Mouse (Mus musculus) ovary, postnatal 36 days (tissue): ENCODE data around the gene Zbtb26.

Experiments used
- DNase-seq: peaks from one replicate; pipeline ENCODE4 v3.0.0; 2022; ENCODE audit warnings: low spot score, mixed read lengths

Zbtb26 gene

DNA sequence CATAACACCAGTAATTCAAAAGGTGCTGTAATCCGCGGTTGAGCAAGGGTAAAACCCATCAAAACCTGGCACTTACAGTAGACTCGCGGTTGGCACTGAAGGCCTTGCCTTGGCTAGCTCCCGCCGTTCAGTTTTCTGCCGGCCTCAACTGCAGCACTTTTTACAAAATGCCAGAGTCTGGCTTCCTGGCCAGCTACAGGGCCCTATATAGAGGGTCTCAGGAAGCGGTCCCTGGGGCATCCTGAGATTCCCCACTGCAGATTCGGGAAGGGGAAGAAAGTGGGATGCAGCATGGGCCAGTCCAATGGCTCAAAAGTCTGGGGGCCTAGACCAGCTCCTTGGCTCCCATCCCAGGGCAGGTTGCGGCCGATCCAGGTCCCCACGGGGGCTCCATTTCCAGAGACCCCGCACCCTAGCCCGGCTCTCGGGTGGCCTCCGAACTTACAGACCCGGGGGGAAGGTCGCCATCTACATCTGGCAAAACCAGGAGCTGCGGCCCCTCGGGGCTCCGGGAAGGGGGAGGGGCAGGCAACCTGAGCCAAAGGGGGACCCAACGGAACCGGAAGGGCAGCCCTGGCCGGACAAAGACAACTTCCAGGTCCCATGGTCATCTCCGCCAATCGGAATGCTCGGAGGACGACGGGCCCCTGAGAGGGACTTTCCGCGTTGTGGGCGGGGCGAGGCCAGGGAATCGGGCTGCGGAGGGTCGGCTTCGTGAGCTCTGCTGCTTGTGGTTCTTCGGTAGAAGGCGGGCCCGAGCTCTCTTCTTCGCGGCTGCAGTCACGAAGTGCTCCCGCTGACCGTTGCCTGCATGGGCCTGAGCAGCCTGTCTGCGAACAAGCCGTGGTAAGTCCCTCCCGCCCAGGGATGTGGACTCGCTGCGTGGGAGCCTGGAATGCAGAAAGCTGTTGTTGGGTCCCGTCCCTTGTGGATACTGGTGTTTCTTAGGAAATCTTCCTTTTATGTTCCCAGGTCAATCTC is at the start of gene Zbtb26, which contains the start of the genes Zbtb6 and Rabgap1:
TSS of gene Zbtb26 (minus strand) at position 525 of the 981 bp plus-strand sequence.
TSS of gene Zbtb6 (minus strand) at position 561 of the 981 bp plus-strand sequence.
TSS of gene Rabgap1 (plus strand) at position 669 of the 981 bp plus-strand sequence.
- DNase-seq, result peak; percentile 95

DNA sequence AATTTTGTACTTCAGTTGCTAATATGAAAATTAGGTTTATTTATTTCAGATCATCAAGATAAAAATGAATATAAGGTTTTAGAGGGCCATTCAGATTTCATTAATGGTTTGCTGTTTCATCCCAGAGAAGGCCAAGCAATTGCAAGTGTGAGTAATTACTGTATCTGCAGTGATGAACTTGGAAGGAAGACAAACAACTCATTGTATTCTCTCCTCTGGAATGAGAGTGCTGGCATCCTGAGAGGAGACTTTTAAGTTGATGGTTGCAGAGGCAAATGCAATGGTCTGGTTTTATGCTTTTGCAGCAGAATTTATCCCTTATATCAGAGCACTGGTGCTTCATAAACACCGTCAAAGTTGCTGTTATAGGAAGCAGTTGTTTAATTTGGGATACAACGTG is 46.0 kb upstream of the Zbtb26 start:
- DNase-seq, result no peak

DNA sequence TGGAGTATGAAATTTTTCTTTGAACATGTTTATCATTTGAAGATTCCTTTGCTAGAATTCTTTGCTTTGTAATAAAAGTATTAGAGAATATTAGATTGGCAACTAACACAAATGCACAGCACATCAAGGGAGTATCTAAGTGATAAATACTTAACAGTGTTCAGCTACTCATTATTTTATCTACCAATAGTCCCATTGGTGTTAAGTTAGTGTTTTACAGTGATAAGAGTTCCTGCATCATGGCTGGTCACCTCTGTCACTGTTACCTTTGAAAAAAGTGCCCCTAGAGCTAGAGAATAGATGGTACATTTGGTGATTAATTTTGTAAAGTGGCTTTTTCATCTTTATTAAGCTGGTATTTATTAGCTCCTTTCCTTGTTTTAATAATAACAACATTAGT is 43.5 kb upstream of the Zbtb26 start:
- DNase-seq, result no peak

DNA sequence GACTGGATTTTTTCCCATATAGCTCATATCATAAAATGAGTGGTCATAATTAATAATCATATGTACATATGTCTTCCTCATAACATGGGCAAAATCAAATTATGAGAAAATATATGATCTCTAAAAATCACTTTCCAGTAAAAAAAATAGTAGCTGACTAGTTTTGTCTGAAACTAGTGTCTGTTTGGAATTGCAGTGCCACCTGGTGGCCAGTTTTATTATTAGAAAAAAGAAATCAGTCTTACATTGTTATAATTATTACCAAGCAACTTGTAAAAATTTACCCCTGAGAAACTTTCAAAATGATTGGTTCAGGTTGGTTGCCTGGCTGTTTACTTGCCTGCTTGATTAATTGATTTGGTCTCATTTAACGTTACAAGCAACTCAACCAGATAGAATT is 42.4 kb upstream of the Zbtb26 start:
- DNase-seq, result no peak

DNA sequence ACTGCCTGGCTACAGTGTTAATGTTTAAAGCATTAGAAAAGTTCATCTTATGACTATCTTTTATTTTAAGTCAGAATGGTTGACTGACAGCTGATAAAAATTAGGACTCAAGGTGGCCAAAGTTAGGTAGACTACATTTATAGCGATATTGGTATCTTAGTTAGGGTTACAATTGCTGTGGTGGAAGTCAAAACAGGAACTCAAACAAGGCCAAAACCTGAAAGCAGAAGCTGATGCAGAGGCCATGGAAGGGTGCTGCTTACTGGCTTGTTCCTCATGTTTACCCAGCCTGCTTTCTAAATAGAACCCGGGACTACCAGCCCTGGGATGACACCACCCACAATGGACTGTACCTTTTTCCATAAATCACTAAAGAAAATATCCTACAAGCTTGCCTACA is 41.2 kb upstream of the Zbtb26 start:
- DNase-seq, result no peak

DNA sequence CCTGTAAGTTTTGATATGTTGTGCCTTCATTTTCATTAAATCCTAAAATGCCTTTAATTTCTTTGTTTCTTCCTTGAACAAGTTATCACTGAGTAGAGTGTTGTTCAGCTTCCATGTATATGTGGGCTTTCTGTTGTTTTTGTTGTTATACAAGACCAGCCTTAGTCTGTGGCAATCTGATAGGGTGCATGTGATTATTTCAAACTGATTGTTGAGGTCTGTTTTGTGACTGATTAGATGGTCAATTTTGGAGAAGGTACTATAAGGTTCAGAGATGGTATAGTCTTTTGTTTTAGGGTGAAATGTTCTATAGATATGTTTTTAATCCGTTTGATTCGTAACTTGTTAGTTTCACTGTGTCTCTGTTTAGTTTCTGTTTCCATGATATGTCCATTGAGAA is 37.1 kb upstream of the Zbtb26 start:
- DNase-seq, result no peak

DNA sequence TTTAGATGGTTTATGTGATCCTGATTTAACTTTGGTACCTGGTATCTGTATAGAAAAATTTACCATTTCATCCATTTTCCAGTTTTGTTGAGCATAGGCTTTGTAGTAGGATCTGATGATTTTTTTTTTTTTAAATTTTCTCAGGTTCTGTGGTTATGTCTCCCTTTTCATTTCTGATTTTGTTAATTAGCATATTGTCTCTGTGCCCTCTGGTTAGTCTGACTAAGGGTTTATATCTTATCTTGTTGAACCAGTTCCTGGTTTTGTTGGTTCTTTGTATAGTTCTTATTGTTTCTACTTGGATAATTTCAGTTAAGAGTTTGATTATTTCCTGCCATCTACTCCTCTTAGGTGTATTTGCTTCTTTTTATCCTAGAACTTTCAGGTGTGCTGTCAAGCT is 36.6 kb upstream of the Zbtb26 start:
- DNase-seq, result no peak

DNA sequence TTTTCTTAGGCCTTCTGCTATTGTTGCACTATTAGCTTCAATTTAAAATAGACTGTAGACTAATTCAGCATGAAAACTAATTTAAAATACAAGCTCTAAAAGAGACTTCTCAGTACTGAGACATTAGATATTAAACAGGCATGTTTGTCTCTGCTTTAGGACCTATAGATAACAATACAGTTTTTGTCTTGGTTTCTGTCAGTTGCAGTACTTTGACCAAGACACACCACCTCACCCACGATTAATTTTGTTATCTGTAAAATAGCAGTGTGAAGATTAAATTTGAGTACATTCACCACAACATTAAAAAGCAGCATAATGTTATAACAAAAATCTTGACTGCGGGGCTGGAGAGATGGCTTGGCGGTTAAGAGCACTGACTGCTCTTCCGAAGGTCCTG is 23.3 kb upstream of the Zbtb26 start:
- no peak for DNase-seq

DNA sequence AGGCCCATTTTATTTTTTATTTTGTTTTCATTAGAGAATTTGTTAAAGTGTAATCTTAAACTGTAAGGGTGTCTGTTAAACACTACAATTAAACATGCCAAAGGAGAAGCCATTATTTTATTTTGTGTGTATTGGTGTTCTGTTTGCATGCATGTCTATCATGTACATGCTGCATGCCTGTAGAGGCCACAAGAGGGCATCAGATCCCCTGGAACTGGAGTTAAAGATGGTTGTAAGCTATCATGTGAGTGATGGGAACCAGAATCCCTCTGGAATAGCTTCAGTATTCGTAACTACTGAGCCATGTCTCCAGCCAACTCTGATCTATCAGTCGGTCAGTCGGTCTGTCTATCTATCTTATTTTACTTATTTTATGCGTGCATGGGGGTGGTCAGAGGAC is 17.8 kb upstream of the Zbtb26 start:
- no peak for DNase-seq

DNA sequence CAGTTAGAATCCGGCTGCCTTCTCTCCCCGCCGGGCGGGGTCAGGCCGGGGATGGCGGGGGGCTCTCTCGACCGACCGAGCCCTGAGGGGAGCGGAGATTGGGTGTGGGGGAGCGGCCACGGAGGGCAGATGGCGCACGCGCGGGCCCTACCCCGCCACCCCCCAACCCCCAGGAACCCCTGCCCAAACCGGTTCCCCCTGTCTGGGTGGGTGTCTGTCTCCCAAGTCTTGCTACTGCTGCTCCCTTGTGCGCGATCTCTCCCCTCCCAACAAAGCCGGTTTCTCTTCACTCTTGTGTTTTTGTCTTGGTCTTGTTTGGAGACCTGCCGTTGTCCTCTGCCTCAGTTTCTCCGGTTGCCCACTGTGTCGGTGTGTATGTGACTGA is 9.4 kb upstream of the Zbtb26 start:
- no peak for DNase-seq

DNA sequence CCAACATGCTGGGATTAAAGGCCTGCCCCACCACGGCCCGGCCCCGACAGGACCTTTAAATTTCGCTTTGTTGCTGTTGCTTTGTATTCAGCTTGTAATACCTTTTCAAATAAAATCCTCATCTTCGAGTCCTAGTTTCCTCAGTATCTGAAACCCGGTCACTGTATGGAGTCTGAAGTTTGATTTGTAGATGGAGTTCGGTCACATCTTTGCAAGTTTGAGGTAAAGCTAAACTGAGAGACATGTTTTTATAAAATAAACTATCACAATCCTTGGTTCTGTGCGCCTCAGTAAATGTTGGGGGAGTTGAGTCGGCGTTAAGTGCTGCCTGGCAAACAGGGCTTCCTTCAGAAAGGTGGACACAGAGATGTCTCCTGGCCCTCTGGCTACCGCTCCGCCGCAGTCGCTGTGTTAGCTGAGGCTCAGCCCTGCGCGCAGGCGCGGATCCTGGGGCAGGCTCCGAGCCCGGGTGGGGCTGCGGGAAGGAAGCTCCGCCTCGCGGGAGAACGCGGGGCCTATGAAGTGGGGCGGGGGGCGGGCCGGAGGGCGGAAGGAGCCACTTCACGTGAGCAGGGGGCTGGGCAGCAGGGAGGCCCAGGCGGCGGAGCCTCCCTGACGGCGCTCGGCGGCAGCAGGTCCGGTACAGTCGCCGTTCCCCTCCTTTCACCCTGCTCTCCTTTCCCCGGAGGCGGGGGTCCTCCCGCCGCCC is 8.9 kb upstream of the Zbtb26 start:
- peak; percentile 94 for DNase-seq

DNA sequence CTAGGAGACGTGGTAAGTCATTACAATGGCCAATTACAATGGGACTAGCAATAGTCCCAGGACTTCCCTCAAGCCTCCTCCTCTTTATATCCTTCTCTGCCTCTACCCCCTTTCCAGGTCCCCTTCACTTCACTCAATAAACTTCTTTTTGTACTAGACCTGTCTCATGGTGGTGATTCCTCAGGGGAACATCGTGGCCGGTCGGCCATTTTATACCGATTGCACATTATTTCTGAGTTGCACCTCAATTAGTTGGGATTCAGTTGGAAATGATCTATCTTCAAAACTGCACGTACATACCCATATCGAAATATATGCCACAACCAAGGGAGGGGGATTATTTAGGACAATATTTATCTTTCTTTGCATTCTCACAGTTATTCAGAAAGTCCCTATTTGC is 11.3 kb downstream of the Zbtb26 start:
- DNase-seq, result no peak

DNA sequence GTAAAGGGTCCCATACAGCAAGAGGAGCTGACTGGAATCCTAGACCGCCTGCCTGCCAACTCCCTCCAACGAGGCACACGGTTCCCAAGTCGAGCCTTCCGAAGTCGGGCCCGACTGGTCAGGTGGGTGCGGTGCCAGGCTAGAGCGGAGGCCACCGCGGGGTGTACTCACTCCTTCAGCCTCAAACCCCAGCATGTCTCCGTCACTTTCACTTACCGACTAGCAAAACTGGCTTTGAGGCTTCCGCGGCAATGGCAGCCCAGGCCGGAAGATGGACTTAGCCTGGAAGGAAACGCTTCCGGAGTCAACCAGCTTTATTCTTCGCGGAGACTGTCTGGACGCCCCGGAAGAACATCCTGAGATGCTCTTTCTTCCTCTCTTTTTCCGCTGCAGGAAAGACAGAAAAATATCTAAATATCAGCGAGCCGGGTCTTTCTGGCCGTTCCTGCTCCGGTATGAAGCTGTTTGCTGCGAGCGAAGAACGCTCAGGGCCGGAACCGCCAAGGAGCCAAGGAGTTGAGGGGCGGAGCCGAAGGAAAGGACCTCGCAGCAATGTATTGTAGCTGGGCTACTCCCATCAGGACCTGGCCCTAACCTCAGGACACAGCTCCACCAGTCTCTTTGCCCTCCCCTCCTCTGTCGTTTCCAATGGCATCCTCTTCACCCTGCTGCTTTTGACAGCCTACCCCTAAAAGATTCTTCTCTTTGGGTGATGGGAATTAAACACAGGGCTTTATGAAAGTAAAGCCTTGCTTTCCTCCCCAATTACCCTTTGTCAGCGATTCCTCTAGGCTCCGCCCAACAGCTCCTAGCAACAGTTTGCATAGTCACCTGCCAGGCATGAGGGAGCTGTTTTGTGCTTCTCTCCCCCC is 12.1 kb downstream of the Zbtb26 start:
- DNase-seq, result peak; percentile 73

DNA sequence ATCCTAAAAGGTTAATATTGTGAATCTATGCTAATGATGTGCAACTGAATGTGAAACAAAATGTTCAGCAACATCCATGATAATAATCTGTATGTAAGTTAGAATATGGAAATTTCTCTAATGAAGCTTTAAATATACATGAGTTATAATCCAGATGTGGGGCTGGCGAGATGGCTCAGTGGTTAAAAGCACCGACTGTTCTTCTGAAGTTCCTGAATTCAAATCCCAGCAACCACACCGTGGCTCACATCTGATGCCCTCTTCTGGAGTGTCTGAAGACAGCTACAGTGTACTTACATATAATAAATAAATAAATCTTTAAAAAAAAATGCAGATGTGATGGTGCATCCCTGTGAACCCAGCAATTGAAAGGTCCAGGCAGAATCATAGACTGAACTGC is 19.3 kb downstream of the Zbtb26 start:
- DNase-seq, result no peak

DNA sequence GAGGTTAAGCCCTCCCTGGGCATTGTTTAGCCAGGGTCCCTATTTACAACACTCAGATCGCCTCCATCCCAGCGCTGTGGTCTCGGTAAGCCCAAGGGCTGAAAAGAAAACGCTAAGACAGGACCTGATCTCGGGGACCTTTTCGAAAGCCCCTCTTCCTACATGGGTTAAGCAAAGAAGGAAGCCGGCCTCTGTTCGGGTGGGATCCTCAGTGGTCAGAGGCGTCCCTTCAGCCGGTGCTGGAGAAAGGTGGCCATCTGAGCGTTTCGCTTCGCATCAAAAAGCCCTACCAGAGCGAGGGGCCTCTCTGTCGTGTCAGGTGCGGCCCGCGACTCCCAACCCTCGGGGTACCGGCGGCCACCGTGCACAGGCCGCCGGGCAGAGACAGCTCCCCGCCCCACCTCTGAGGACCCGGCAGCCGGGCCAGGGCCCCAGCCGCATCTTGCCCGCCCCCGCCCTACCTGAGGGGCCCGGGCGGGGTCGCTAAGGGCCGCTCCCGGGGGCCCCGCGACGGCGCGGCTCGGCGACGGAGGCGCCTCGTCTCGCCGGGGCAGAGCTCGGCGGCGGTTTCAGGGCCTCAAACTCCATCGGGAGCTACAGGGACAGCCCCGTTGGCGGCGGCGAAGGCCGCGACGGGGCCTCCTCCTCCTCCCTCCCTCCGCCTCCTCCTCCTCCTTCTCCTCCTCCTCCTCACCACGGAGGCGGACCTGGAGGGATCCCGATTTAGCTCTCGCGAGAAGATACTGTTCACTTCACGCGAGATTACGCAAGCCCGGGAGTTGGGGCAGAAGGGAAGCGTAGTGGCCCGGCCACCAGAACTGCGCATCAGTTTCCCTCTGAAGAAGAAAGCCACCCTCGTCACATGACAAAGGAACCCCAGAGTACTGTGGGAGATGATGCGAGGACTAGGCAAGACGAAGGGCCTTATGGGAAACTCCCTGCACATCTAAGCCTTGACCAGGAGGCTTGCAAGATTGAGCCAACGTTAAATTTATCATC is 20.3 kb downstream of the Zbtb26 start, which contains the start of gene Rc3h2:
TSS of gene Rc3h2 (minus strand) at position 598 of the 999 bp plus-strand sequence.
- peak; percentile 89 for DNase-seq

DNA sequence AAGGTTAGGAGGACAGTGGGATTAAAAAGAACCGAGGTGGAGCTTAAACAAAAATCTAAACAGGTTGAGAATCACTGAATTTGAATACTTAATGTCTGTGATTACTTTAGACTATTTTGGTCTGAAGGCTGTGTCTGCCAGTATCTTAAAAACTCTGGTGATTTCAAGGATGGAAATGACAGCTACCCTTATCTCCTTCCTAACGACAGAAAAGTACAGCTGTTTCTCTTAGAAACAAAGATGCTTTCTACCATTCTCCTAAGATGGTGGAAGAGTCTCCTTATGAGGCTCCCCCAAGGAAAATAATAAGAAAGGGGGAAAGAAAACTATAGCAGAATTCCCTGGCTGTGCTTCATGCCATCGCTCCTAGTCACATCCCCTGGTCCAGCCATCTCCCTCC is 21.0 kb downstream of the Zbtb26 start:
- DNase-seq, result no peak

DNA sequence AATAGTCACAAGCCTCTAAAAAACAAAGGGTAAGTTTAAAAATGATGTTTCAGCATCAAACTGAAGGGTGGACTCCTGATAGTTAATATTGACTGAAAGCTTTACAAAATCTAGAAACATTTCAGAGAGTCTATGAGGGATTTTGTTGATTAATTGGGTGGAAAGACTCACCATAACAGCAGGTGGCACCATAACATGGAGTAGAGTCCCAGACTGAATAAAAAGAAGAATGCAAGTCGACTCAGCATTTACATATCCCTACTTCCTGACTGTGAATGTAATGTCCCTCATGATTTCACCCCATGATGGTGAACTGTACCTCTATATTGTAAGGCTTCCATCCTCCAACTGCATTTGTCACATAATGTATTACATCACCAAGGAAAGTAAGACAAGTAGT is 47.4 kb downstream of the Zbtb26 start:
- DNase-seq, result no peak

DNA sequence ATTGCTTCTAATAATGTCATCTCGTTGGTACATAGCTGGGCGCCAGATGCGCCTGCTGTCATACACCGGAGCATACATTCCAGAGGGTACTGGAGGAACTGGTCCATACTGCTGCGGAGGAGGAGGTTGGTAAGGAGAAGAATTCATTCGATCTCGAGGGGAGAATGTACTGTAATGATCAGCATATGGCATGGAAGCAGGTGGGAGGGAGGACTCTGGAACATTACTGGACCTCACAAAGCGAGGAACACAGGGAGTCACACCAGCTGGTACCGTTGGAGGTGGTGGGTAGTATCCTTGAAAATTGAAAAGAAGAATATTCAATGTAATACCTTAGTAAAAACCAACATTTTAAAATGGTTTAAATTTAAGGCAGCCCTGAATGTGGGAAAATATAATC is 60.0 kb downstream of the Zbtb26 start:
- DNase-seq, result no peak
